Mouse (Mus musculus) liver, embryonic 14.5 days (tissue): ENCODE data around the gene Pank1.

ENCODE experiments used
- CTCF ChIP-seq: IDR thresholded peaks from 2 replicates; pipeline ENCODE4 v1.5.1; 2016; ENCODE audit warnings: antibody characterized with exemption, low read depth, control low read depth
- EP300 ChIP-seq: IDR thresholded peaks from 2 replicates; pipeline ENCODE4 v1.6.1; 2016; ENCODE audit warnings: antibody characterized with exemption, low read depth

DNA sequence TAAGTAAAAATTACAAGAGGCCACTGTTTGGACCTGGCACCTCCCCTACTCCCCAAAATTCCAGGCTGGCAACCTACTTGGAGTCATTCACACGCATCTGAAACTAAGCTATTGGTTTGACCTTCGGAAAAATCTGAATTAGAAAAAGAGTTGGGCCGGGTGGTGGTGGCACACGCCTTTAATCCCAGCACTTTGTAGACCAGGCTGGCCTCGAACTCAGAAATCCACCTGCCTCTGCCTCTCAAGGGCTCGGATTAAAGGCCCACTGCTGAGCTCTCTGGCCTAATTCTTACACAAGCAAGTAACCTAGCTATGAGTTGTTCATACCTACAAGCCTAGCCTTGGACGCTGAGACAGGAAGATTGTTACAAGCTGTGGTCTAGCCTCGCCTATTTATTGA, 33.9 kb downstream of the Pank1 start:
- TF ChIP-seq CTCF: no peak
- TF ChIP-seq EP300: no peak
